Mouse (Mus musculus): ENCODE results near the gene Ensa. TPM values are rescaled to one million over a fixed set of nuclear protein-coding genes. Genes with fewer than 3 reads are reported as not detected.
A peak's percentile ranks its signal among the peaks of the same experiment; 100 is the strongest.

The Ensa gene
- polyA plus RNA-seq, 1 experiment from 2014 or later = 79.1 TPM

GRCm38 (mm10) chr3:95658868-95659712 is 34.3 kb downstream of the Ensa start:
- Histone ChIP-seq H3K36me3 (replicated peaks) (peaks cover 41% of the 10 kb centered on the region), H3K4me3 (peak overlapping the region; percentile 81), H3K27ac (replicated peaks) (peak overlapping the region; percentile 99), H3K4me1 (peaks cover 42% of the 10 kb centered on the region), H3K9me3 (no peaks in the 10 kb centered on the region), H3K27me3 (replicated peaks; ENCODE audit: low read depth, poor library complexity, severe bottlenecking) (no peaks in the 10 kb centered on the region)
- under 1% methylated on average over 113 of the region's 113 CpGs for WGBS
- peak; percentile 87 for DNase-seq (ENCODE audit: low spot score)

DNA sequence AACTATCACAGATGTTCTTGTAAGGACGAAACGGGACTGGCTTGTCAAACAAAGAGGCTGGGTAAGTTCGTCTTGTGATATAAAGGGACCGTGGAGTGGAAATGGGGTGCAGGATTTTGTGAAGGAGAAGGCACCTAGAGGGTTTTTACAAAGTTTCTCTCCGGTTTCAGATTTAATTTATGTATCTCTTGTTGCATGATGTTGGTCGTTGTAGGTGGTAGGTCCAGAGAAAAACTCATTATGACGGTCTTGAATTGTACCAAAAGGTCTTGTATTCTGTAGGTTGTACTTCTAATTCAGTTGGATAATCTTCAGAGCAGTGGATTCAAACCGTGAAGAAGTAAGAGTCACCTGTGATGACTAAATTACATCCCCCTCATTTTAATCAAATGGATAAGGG is 35.2 kb downstream of the Ensa start:
- Histone ChIP-seq H3K27me3 (replicated peaks; ENCODE audit: low read depth, poor library complexity, severe bottlenecking) (no peaks in the 10 kb centered on the region), H3K27ac (replicated peaks) (peak overlapping the region; percentile 99), H3K4me1 (peaks cover 51% of the 10 kb centered on the region), H3K36me3 (replicated peaks) (peaks cover 50% of the 10 kb centered on the region), H3K4me3 (peak overlapping the region; percentile 81), H3K9me3 (no peaks in the 10 kb centered on the region)
- DNase-seq (ENCODE audit: low spot score) = no peak
- 6% methylated on average over 8 of the region's 8 CpGs for WGBS

- no peak overlapping the region; the same call in 1 of the 2 replicates for H3K27ac ChIP-seq (replicated peaks)
- H3K36me3 ChIP-seq (replicated peaks) = peaks cover 57% of the 10 kb centered on the region
- H3K4me1 ChIP-seq = peaks cover 60% of the 10 kb centered on the region
Measured at GRCm38 (mm10) chr3:95660788-95661478, 36.1 kb downstream of the Ensa start.

GRCm38 (mm10) chr3:95661945-95662715 is 37.3 kb downstream of the Ensa start:
- peaks cover 72% of the 10 kb centered on the region for H3K4me1 ChIP-seq
- WGBS = 57% methylated on average over 7 of the region's 7 CpGs
- H3K27me3 ChIP-seq (replicated peaks; ENCODE audit: low read depth, poor library complexity, severe bottlenecking) = no peaks in the 10 kb centered on the region
- H3K4me3 ChIP-seq = peak overlapping the region; percentile 81
- no peaks in the 10 kb centered on the region for H3K9me3 ChIP-seq
- H3K36me3 ChIP-seq (replicated peaks) = peaks cover 62% of the 10 kb centered on the region
- no peak overlapping the region for H3K27ac ChIP-seq (replicated peaks)
- no peak for DNase-seq (ENCODE audit: low spot score)

More at GRCm38 (mm10) chr3:95660788-95661478, 36.1 kb downstream of the Ensa start:
- WGBS = 66% methylated on average over 2 of the region's 2 CpGs
- Histone ChIP-seq H3K9me3 (no peaks in the 10 kb centered on the region), H3K27me3 (replicated peaks; ENCODE audit: low read depth, poor library complexity, severe bottlenecking) (no peaks in the 10 kb centered on the region), H3K4me3 (peak overlapping the region; percentile 81)
- DNase-seq (ENCODE audit: low spot score) = no peak

DNA sequence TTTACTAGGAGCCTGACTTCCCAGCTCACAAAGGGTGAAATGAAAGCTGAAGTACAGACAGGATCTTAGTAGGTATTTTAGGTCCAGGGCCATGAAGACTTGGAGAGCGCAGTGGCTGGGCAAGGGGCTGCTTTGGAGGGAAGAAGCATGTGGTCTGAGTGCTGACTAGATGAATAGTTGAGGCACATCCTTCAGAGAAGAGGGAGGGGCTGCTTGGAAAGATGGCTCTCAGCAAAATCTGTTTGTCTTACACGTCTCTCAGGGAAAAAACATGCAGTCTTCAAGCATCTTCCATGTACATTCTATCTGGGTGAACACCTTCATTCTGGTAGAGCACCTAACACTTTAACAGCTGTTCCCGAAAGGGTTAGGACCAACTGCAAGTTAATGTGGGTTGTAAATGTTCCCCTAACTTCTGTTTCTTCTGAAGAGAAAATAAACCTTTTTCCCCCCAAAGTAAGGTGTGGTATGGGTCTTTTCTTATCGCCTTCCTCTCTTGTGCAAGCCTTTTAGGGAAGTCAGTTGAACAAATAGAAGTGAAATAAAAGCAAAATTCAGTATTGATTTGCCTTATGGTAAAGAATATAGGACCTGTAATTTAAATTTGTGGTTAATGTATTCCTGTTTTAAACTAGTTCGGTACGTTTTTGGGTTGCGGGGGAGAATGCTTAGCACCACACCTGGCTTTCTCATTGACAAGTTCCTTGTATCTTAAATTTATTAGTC is 38.1 kb downstream of the Ensa start:
- Histone ChIP-seq H3K27me3 (replicated peaks; ENCODE audit: low read depth, poor library complexity, severe bottlenecking) (no peaks in the 10 kb centered on the region), H3K36me3 (replicated peaks) (peaks cover 68% of the 10 kb centered on the region), H3K27ac (replicated peaks) (no peak overlapping the region), H3K4me1 (peaks cover 75% of the 10 kb centered on the region), H3K9me3 (no peaks in the 10 kb centered on the region), H3K4me3 (peak overlapping the region; percentile 81; the same call in 1 of the 2 replicates)
- WGBS = 87% methylated on average over 7 of the region's 7 CpGs
- no peak for DNase-seq (ENCODE audit: low spot score)

DNA sequence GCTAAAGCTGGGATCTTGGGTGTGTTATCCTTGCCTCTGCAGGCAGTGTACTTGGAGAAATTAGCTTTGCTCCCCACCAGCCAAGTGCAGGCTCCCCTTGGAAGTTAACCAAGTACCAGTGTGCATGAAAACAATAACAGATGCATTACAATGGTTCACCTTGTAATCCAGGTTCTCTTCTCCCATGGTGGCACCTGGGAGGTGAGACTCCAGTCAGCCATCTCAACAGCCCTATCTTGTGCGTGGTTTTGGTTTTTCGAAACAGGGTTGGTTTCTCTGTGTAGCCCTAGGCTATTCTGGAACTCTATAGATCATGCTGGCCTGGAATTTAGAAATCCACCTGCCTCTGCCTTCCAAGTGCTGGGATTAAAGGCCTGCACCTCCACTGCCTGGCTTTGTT is 38.7 kb downstream of the Ensa start:
- 91% methylated on average over 2 of the region's 2 CpGs for WGBS
- Histone ChIP-seq H3K27ac (replicated peaks) (no peak overlapping the region), H3K4me1 (peaks cover 81% of the 10 kb centered on the region), H3K27me3 (replicated peaks; ENCODE audit: low read depth, poor library complexity, severe bottlenecking) (no peaks in the 10 kb centered on the region), H3K9me3 (no peaks in the 10 kb centered on the region), H3K4me3 (no peak overlapping the region), H3K36me3 (replicated peaks) (peaks cover 74% of the 10 kb centered on the region)
- DNase-seq (ENCODE audit: low spot score) = no peak

GRCm38 (mm10) chr3:95663969-95664608 is 39.3 kb downstream of the Ensa start:
- Histone ChIP-seq H3K27me3 (replicated peaks; ENCODE audit: low read depth, poor library complexity, severe bottlenecking) (no peaks in the 10 kb centered on the region), H3K36me3 (replicated peaks) (peaks cover 81% of the 10 kb centered on the region), H3K4me3 (no peak overlapping the region), H3K4me1 (peaks cover 85% of the 10 kb centered on the region), H3K9me3 (no peaks in the 10 kb centered on the region), H3K27ac (replicated peaks) (no peak overlapping the region)
- no peak for DNase-seq (ENCODE audit: low spot score)
- WGBS = 97% methylated on average over 3 of the region's 3 CpGs

DNA sequence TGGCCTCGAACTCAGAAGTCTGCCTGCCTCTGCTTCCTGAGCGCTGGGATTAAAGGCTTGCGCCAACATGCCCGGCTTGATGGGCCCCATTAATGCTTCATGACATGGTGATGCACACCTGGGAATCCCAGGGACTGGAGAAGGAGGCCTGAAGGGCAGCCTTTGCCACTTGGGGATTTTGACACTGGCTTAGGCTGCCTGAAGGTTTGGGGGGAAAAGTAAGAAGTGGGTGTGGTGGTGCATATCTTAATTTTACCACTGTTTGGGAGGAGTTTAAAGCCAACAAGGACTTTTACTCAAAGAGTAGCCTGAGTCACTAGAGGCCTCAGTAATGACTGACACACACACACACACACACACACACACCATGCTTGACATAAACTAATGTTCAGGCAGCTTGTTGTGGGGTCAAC is 40.2 kb downstream of the Ensa start:
- H3K4me1 ChIP-seq = peaks cover 87% of the 10 kb centered on the region
- 91% methylated on average over 4 of the region's 4 CpGs for WGBS
- H3K36me3 ChIP-seq (replicated peaks) = peaks cover 89% of the 10 kb centered on the region
- H3K9me3 ChIP-seq = no peaks in the 10 kb centered on the region
- DNase-seq (ENCODE audit: low spot score) = no peak
- H3K27me3 ChIP-seq (replicated peaks; ENCODE audit: low read depth, poor library complexity, severe bottlenecking) = no peaks in the 10 kb centered on the region
- no peak overlapping the region for H3K27ac ChIP-seq (replicated peaks)
- no peak overlapping the region for H3K4me3 ChIP-seq

DNA sequence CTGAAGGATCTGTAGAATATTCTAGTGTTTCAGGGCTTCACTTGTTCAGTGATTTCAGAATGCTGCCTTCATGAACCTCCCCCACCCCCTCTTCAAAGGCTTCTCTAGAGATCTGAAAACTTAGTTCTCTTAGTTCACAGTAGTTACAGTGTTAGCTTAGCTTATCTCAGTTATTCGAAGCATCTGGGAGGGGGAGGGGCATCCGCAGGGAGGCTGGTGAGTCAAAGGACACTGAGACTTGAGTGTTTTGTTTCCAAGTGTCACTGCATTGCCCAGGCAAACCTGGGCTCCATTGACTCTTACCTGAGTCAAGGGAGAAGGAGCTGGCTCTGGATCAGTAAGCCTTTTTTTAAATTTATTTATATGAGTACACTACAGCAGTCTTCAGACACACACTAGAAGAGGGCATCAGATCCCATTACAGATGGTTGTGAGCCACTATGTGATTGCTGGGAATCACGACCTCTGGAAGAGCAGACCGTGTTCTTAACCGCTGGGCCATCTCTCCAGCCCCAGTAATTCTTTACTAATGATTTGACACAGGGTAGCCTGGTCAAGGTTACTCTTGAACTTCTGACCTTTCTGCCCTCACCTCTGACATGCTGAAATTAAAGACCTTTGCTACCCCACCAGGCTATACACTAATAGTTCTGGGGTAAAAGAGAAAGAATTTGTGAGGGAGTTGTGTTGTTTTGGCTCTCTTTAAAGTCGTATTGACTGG is 41.5 kb downstream of the Ensa start:
- Histone ChIP-seq H3K9me3 (no peaks in the 10 kb centered on the region), H3K27ac (replicated peaks) (no peak overlapping the region), H3K36me3 (replicated peaks) (peaks cover 85% of the 10 kb centered on the region), H3K27me3 (replicated peaks; ENCODE audit: low read depth, poor library complexity, severe bottlenecking) (no peaks in the 10 kb centered on the region), H3K4me3 (no peak overlapping the region), H3K4me1 (peaks cover 74% of the 10 kb centered on the region)
- DNase-seq (ENCODE audit: low spot score) = peak; percentile 59
- WGBS = 43% methylated on average over 6 of the region's 6 CpGs

DNA sequence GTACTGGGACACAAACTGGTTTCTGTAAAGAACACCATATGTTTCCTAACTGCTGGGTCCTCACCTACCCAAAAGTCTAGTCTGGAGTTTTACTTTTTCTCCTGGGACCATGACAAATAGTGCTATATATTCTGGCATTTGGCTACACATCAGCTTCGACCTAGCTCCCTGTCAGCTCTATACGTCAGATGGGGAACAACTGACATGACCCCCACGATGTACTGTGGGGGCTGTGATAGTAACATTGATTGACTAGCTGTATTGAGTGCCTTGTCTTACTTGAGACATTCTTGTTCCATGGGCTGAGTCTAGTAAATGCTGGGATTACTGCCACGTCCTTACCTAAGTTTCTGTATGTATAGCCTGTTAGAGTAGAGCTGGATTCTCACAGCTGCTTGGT is 42.7 kb downstream of the Ensa start:
- Histone ChIP-seq H3K9me3 (no peaks in the 10 kb centered on the region), H3K4me3 (peak overlapping the region; percentile 29; the same call in 1 of the 2 replicates), H3K27ac (replicated peaks) (peak overlapping the region; percentile 70), H3K4me1 (peaks cover 69% of the 10 kb centered on the region), H3K36me3 (replicated peaks) (peaks cover 83% of the 10 kb centered on the region), H3K27me3 (replicated peaks; ENCODE audit: low read depth, poor library complexity, severe bottlenecking) (no peaks in the 10 kb centered on the region)
- 71% methylated on average over 4 of the region's 4 CpGs for WGBS
- no peak for DNase-seq (ENCODE audit: low spot score)

GRCm38 (mm10) chr3:95668026-95668425 is 43.2 kb downstream of the Ensa start:
- WGBS = 38% methylated on average over 7 of the region's 7 CpGs

More at GRCm38 (mm10) chr3:95668026-95668425, 43.2 kb downstream of the Ensa start:
- Histone ChIP-seq H3K27ac (replicated peaks) (peak overlapping the region; percentile 70), H3K4me1 (peaks cover 69% of the 10 kb centered on the region), H3K36me3 (replicated peaks) (peaks cover 82% of the 10 kb centered on the region), H3K9me3 (no peaks in the 10 kb centered on the region), H3K4me3 (peak overlapping the region; percentile 29; the same call in 1 of the 2 replicates), H3K27me3 (replicated peaks; ENCODE audit: low read depth, poor library complexity, severe bottlenecking) (no peaks in the 10 kb centered on the region)
- peak; percentile 63 for DNase-seq (ENCODE audit: low spot score)
